Mouse (Mus musculus) hindbrain, embryonic 10.5 days (tissue): Measurements from ENCODE around the gene Cox6b2. TPM values are rescaled to one million over a fixed set of nuclear protein-coding genes. Genes with fewer than 3 reads are reported as not detected.

ENCODE experiments used
- DNase-seq: peaks from one replicate; pipeline ENCODE4 v3.0.0-alpha.2; 2017; ENCODE audit warnings: low spot score
- H3K27ac ChIP-seq: fragments of 300-500 bp; sonication (generic); 2 replicates; pipeline ENCODE4 v1.5.1; 2016; ENCODE audit warnings: mild to moderate bottlenecking, moderate library complexity
- H3K27me3 ChIP-seq: fragments of 300-500 bp; sonication (generic); 2 replicates; pipeline ENCODE4 v1.6.1; 2016; ENCODE audit warnings: mild to moderate bottlenecking; ENCODE audit not compliant: poor library complexity, insufficient read depth, severe bottlenecking
- H3K36me3 ChIP-seq: fragments of 300-500 bp; sonication (generic); 2 replicates; pipeline ENCODE4 v1.6.1; 2016; ENCODE audit warnings: mild to moderate bottlenecking, moderate library complexity
- H3K4me1 ChIP-seq: fragments of 300-500 bp; sonication (generic); replicated peaks from 2 replicates; pipeline ENCODE4 v1.6.1; 2016; ENCODE audit warnings: mild to moderate bottlenecking
- H3K4me3 ChIP-seq: fragments of 300-500 bp; sonication (generic); 2 replicates; pipeline ENCODE4 v1.5.1; 2016; ENCODE audit warnings: mild to moderate bottlenecking, moderate library complexity
- H3K9me3 ChIP-seq: fragments of 300-500 bp; sonication (generic); 2 replicates; pipeline ENCODE4 v1.6.1; 2016; ENCODE audit warnings: mild to moderate bottlenecking, moderate library complexity
- WGBS: fragments of 180-500 bp; shearing (Covaris S2); methylation state at CpG from one replicate; pipeline ENCODE4 v1.1.7; 2016; 5-methylcytosine and 5-hydroxymethylcytosine counted together
- polyA plus RNA-seq: library from polyadenylated mRNA; unstranded; fragments of >200 nt; fragmentation: Nextera tagmentation; extraction: Ambion mirVana; gene quantifications from 2 replicates; pipeline ENCODE4 v1.2.1, GENCODE M21; 2016

Cox6b2 gene
- polyA plus RNA-seq, 1 experiment from 2014 or later: 46.1 TPM

DNA sequence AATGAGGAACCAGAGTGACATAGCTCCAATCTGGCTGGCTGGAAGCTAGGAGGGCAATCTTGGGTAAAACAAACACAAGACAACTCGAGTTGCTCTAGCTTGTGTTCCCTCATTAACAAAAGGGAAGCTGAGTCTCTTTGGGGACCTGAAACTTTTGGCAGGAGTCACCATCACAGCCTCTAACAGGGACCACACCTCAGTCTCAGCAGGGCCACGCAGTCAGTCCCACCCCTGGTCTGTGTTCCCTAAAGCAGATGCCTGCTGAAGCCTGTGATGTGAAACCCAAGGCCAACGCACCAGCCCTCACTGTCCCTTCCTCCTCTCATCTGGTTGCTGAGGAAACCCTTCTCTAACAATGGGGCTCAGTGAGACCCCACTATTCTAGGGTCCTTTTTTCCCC, 29.2 kb upstream of the Cox6b2 start:
- H3K4me1 ChIP-seq: peaks cover 26% of the 10 kb centered on the region
- WGBS: 43% methylated on average over 3 of the region's 3 CpGs
- no peak for DNase-seq
- H3K27ac ChIP-seq: no peak overlapping the region
- H3K4me3 ChIP-seq: no peak overlapping the region
- H3K36me3 ChIP-seq: no peaks in the 10 kb centered on the region
- H3K27me3 ChIP-seq: peaks cover 59% of the 10 kb centered on the region
- H3K9me3 ChIP-seq: 0 out of 2 replicates have a peak, but pooled peaks cover 6% of the 10 kb centered on the region

DNA sequence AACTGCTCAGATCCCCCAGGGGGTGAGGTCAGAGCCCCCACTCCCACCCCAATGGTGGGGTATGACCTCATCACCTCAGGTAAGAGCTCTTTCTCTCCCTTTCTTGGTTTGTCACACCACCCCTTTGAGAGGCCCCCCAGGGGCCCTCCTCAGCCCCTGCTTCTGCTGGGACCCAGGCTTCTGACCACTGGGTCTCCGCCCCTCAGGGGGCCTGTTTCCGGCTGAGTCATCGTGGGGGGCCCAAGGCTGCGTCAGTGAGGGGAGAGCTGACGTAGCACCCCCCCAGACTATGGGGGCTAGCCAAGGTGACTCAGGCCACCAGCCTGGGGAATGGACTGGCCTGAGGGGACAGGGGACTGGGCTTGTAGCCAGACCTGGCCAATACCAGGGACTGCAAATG, 27.0 kb upstream of the Cox6b2 start:
- Histone ChIP-seq H3K27me3 (peaks cover 74% of the 10 kb centered on the region), H3K9me3 (0 out of 2 replicates have a peak, but pooled peaks cover 6% of the 10 kb centered on the region), H3K4me3 (no peak overlapping the region), H3K36me3 (no peaks in the 10 kb centered on the region), H3K27ac (no peak overlapping the region), H3K4me1 (peaks cover 33% of the 10 kb centered on the region)
- DNase-seq: no peak
- 53% methylated on average over 5 of the region's 5 CpGs for WGBS

DNA sequence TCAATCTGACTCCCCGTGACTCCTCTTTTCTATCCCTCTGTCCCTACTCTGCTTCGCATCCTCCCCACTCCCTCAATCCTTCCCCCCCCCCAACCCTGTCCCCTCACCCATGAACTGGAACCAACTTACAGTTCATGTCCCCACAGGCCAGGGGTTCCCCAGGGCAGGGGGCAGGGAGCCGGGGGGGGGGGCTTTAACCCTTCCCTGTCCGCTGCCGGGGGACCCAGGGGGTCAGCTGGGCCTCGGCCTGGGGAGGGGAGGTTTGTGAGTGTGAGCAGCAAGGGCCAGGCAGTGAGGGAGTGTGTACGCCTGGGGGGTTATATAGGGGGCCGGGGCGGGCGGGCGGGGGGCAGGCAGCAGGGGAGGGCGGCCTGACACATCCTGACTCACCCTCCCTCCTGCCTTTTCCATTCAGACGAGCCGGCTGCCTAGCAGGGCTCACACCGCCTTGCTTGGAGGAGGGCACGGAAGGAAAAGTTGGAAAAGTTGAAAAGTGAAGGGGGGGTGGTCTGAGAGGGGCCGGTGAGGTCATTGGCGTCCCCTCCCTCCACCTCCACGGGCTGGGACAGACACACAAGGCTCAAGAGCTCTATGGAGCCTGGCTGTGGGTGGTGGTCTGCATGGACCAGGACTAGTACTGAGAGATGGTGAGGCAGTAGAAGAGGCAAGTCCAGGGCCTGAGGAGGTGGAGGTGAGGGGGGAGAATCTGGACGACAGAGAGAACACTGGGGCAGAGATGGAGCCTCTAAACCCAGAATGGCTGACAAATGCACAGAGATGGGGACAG, 25.1 kb upstream of the Cox6b2 start:
- Histone ChIP-seq H3K27ac (peak overlapping the region; percentile 59), H3K36me3 (no peaks in the 10 kb centered on the region), H3K9me3 (0 out of 2 replicates have a peak, but pooled peaks cover 6% of the 10 kb centered on the region), H3K4me3 (peak overlapping the region; percentile 44), H3K27me3 (peaks cover 84% of the 10 kb centered on the region), H3K4me1 (peaks cover 33% of the 10 kb centered on the region)
- DNase-seq: no peak
- 3% methylated on average over 20 of the region's 20 CpGs for WGBS

DNA sequence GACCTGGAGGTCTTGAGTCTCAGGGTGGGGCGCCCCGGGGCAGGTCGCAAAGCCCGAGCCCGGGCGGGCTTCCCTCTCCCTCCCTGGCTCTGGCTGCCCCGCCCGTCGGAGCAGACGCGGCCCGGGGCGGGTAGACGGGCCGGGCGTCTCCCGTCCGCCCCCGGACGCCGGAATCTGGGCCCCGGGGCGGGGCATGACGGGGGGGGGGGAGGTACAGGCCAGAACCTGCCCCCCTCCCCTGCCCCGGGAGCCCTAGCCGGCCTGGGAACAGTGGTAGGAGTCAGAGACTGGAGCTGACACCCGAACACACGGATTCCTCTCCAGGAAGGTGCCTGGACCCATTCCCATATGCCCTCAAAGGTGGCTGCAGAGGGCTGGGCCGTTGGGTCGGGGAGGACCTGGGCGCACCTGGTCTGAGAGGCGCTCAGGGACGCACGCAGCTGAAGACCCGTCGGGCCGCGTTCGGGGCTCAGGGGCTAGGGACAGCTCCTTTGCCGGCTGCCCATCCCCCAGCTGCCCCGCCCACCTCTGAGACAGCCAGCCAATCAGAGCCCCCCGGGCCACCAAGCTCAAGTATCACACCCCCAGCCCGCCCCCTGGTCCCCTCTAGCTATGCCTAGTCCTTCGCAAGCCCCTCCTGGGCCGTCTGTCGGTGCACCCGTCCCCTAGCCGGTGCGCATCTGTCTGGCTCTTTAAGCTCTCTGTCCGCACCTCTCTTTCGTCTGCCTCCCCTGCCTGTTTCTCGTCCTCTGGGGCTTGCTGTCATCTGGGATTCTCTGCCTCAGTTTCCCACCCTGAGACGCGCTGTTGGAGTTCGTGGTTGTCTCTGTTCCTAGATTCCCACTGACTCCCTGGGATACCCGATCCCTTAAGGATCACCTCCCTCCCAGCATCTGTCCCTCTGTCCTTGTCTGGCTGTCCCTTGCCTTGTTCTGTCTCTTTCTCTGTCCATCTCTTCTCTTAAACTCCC, 24.3 kb upstream of the Cox6b2 start:
- 0 out of 2 replicates have a peak, but pooled peaks cover 6% of the 10 kb centered on the region for H3K9me3 ChIP-seq
- H3K27ac ChIP-seq: peak overlapping the region; percentile 59
- H3K27me3 ChIP-seq: peaks cover 77% of the 10 kb centered on the region
- no peaks in the 10 kb centered on the region for H3K36me3 ChIP-seq
- DNase-seq: peak; percentile 87
- 1% methylated on average over 55 of the region's 56 CpGs for WGBS
- H3K4me3 ChIP-seq: peak overlapping the region; percentile 44
- peaks cover 33% of the 10 kb centered on the region for H3K4me1 ChIP-seq

DNA sequence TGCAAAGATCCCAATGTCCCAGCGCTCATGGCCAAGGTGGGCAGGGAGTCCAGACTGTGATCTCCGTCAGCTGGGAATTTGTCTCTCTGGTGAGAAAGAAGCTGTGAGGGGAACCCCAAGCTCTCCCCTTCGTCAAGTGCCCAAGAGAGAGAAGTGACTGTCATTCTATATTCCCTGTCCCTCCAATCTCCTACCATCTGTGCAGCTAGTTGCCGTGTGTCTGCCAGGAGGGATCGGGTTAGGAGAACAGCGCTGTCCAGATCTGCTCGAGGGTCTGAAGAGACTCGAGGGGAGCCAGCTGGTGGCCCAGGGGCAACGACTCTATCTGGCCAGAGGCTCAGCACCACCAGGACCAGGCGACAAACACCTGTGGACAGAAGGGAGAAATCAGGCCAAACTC, 23.2 kb upstream of the Cox6b2 start:
- no peak for DNase-seq
- Histone ChIP-seq H3K4me1 (peaks cover 28% of the 10 kb centered on the region), H3K9me3 (0 out of 2 replicates have a peak, but pooled peaks cover 6% of the 10 kb centered on the region), H3K4me3 (no peak overlapping the region), H3K36me3 (no peaks in the 10 kb centered on the region), H3K27ac (no peak overlapping the region), H3K27me3 (peaks cover 72% of the 10 kb centered on the region)
- 53% methylated on average over 10 of the region's 10 CpGs for WGBS

DNA sequence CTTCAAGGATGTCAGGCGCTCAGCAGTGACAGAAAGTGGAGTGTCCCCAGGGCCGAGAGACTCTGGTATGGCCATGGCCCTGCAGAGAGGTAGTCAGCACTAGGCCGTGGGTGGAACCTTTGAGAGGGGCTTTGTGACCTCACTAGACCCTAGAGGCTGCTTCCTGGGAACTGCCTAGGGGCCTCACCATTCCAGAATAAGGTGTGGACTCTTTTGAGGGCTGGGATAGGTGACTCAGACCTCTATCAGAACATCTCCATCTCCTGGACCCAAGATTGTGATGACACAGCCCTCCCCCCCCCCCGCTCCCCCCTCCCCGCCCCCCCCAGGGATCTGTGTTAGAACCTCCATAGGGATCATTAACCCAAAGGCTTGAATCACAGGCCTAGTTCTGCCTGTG, 18.3 kb upstream of the Cox6b2 start, which contains the start of gene Fam71e2:
Gene Fam71e2, minus strand, starts transcription at position 101 of the 400 bp plus-strand sequence.
- Histone ChIP-seq H3K27me3 (peaks cover 23% of the 10 kb centered on the region), H3K4me1 (no peaks in the 10 kb centered on the region; the same call in 1 of the 2 replicates), H3K9me3 (no peaks in the 10 kb centered on the region), H3K36me3 (no peaks in the 10 kb centered on the region), H3K27ac (no peak within 1 kb of the TSS), H3K4me3 (0 out of 2 replicates have a peak within 1 kb of the TSS, but pooled peaks have one; percentile 7)
- DNase-seq: no peak
- 72% methylated on average over 5 of the region's 5 CpGs for whole genome bisulfite sequencing

DNA sequence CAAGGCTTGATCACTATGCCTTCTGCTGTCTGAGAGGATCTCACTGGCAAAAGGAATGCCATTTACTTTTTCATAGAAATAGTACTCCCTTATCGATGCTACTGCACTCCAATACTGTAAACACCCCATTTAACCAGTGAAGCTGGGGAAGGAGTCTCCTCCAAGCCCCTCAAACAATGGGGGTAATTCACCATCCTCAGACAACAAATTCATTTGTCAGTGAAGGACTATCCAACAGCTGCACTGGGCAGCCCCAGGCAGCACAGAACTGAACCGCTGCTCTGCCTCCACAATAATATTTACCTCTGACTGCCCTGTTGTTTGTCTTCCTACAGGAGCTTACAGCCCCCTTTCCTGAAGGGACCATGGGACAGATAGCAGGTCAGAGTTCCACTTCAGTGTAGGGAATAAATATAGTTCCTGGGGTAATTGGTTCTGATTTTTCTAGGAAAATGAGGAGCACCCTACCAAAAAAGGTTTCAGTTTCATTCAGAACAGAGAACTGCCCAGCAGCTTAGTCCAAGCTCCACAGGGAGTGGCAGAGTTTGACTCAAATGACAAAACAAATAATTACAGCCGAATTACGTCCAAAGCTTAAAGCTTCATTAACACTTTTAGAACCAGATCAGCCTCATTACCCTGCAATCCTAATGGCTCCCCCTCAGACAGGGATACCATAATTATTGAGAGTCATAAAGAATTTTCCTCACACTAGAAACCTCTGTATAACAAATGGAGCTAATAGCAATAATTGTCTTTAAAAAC, 12.2 kb upstream of the Cox6b2 start:
- peaks cover 10% of the 10 kb centered on the region for H3K4me1 ChIP-seq

DNA sequence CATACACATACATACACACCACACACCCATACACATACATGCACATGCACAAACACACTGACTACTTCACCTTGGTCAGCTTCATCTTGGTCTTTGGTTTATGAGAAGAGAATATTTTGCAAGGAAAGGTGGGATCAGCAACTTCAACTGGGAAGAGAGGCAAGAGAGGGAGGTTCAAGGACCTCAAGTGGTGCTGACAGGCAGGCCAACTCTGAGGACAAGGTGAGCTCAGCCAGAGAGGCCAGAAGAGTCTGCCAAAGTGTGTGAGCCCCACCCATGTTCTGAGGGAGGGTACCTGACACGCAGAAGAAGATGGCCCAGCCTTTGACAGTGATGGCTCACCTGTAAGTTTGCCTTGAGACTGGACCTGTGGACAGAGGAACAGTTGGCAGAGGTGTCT, 6.8 kb upstream of the Cox6b2 start:
- Histone ChIP-seq H3K36me3 (no peaks in the 10 kb centered on the region), H3K4me3 (no peak overlapping the region), H3K27ac (no peak overlapping the region), H3K4me1 (peaks cover under 1% of the 10 kb centered on the region; the same call in 1 of the 2 replicates), H3K9me3 (peaks cover 2% of the 10 kb centered on the region; the same call in 1 of the 2 replicates), H3K27me3 (peaks cover 4% of the 10 kb centered on the region; the same call in 1 of the 2 replicates)
- WGBS: 58% methylated on average over 1 of the region's 1 CpGs
- no peak for DNase-seq

More for the DNA sequence above, 12.2 kb upstream of the Cox6b2 start:
- Histone ChIP-seq H3K27me3 (no peaks in the 10 kb centered on the region), H3K36me3 (no peaks in the 10 kb centered on the region), H3K4me3 (no peak overlapping the region), H3K27ac (no peak overlapping the region), H3K9me3 (no peaks in the 10 kb centered on the region)
- DNase-seq: no peak
- 20% methylated on average over 4 of the region's 4 CpGs for WGBS

DNA sequence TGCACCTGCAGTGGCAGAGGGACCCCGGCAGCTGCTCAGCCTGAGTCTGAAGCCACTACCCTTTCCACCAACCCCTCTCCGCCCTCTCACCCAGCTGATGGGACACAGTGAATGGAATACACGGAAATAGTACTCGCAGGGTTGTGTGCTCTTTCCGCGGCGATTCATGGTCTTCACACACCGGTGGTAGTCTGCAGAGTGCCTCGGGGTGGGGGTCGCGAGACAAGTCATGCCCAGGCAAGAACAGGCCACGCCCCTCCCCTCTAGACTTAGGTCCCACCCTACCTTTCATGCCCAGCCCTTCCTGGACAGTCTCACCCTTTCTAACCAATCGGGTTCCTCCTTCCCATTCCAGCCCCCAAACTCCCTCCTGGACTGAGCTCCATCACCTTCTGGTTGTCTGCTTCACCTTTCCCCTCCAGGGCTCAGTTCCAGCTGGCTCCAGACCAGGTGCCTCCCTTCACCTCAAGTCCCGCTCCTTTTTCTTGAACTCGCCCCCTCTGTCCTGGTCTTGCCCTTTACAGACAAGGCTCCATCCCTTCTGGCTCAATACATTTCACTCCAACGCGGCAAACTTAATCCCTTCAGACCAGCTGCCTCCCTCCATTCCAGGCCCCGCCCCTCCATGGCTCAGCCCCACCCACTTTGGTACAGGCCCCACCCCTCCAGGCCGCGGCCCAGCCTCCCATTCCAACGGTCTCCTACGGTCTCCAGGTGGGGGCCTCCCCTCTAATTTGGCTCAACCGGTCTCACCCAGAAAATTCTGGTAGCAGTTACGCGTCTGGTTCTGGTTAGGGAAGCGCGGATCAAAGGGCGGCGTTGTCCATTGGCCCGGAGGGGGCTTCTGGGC, 698 bp downstream of the Cox6b2 start:
- peak overlapping the region; percentile 47 for H3K4me3 ChIP-seq
- DNase-seq: peak; percentile 69
- peaks cover 22% of the 10 kb centered on the region for H3K4me1 ChIP-seq
- H3K9me3 ChIP-seq: no peaks in the 10 kb centered on the region
- H3K36me3 ChIP-seq: no peaks in the 10 kb centered on the region
- H3K27me3 ChIP-seq: peaks cover 13% of the 10 kb centered on the region
- peak overlapping the region; percentile 76 for H3K27ac ChIP-seq
- 2% methylated on average over 30 of the region's 30 CpGs for WGBS

DNA sequence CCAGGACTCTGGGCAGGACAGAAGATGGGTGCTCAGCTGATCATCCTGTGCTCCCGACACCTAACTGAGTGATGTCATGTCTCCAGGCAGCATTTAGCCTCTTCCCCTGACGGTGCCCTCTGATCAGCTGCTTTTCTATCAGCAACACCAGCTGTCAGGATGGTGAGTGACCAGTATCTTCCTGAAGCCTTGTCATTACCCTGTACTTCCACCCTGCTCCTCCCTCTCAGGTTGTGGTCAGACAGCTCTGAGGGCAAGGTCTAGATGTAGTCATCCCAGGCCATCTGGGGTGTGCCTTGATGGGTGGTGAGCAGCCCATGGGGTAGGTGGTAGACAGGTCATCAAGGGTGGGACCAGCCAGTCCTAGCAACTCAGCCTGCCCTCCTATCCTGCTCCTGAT, 3.7 kb downstream of the Cox6b2 start:
- H3K9me3 ChIP-seq: no peaks in the 10 kb centered on the region
- WGBS: 94% methylated on average over 2 of the region's 2 CpGs
- no peak for DNase-seq

DNA sequence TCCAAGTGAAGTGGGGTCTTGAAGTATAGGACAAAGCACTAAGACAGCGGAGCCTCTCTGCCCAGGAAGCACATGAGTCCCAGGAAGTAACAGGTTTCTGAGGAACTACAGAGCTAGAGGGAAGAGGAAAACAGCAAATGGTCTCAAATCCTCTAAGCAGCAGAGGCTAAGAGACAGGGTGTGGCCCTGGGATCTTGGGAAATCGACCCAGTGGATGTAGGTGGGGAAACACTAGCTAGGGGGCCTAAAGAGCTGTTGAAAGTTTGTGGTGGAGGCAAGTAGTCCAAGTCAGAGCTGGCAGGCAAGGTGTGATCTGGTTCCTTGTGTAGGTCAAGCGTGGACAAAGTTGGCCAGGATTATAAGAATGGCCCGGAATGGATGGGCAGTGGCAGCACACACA, 4.6 kb downstream of the Cox6b2 start:
- Histone ChIP-seq H3K27ac (no peak overlapping the region), H3K36me3 (peaks cover 38% of the 10 kb centered on the region), H3K4me3 (no peak overlapping the region), H3K9me3 (no peaks in the 10 kb centered on the region), H3K4me1 (peaks cover 39% of the 10 kb centered on the region), H3K27me3 (0 out of 2 replicates have a peak, but pooled peaks cover 3% of the 10 kb centered on the region)
- 80% methylated on average over 4 of the region's 4 CpGs for WGBS
- DNase-seq: no peak

More for the DNA sequence above, 3.7 kb downstream of the Cox6b2 start:
- H3K36me3 ChIP-seq: peaks cover 30% of the 10 kb centered on the region
- H3K4me1 ChIP-seq: peaks cover 38% of the 10 kb centered on the region
- peaks cover 10% of the 10 kb centered on the region for H3K27me3 ChIP-seq
- H3K27ac ChIP-seq: no peak overlapping the region
- H3K4me3 ChIP-seq: no peak overlapping the region
